Mouse (Mus musculus): ENCODE measurements around the gene Defb19. TPM values are rescaled to one million over a fixed set of nuclear protein-coding genes. Genes with fewer than 3 reads are reported as not detected.

The Defb19 gene
- polyA plus RNA-seq, 1 experiment from 2014 or later, result not detected

DNA sequence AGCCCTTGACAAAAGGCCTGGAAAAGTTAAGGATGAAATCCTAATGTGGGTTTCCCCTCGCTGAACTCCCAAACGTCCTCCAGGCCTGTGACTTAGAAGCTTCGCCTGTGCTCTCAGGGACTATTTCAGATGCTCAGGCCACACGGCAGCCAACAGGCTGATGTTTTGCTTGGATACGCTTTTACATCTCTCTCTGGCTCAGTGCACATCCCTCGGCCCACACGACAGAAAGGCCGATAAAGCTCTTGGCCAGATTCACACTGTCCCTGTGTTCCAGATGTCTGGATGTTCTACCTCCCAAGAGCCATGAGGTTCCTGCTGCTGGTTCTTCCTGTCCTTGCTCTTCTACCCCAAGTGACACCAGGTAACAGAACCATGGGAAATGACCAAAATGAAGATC is 6.6 kb downstream of the Defb19 start:
- no peak for TF ChIP-seq EP300 (optimal IDR thresholded peaks at IDR 0.05)
- no peak for TF ChIP-seq CTCF (IDR thresholded peaks at IDR 0.05; ENCODE audit: low read depth)
- no peaks in the 10 kb centered on the region for H3K4me1 ChIP-seq (replicated peaks; ENCODE audit: control insufficient read depth, insufficient read depth)
- H3K27ac ChIP-seq (replicated peaks), result no peak overlapping the region
- no peak overlapping the region for H3K4me2 ChIP-seq (replicated peaks; ENCODE audit: low read depth)
- H3K36me3 ChIP-seq (ENCODE audit: control insufficient read depth, insufficient read depth, low read length), result no peaks in the 10 kb centered on the region
- H3K27me3 ChIP-seq (ENCODE audit: control insufficient read depth, insufficient read depth, low read length), result no peaks in the 10 kb centered on the region
- WGBS, result 83% methylated on average over 8 of the region's 8 CpGs
- no peak for DNase-seq (ENCODE audit: low spot score)
- no peaks in the 10 kb centered on the region for H3K9me3 ChIP-seq (ENCODE audit: control insufficient read depth, low read length)
- no peak for ATAC-seq (ENCODE audit: low FRiP score, low TSS enrichment)
- no peak overlapping the region for H3K9ac ChIP-seq (ENCODE audit: low read length)
- H3K4me3 ChIP-seq (ENCODE audit: low read depth, low read length), result no peak overlapping the region

GRCm38 (mm10) chr2:152572114-152572794 is 7.9 kb downstream of the Defb19 start, which contains the start of gene Defb21:
Gene Defb21, plus strand, starts transcription at chr2:152572744.
- no peak within 1 kb of the TSS for H3K27ac ChIP-seq (replicated peaks)
- no peaks in the 10 kb centered on the region for H3K4me1 ChIP-seq (replicated peaks; ENCODE audit: control insufficient read depth, insufficient read depth)
- TF ChIP-seq EP300 (optimal IDR thresholded peaks at IDR 0.05) (no peak), CTCF (IDR thresholded peaks at IDR 0.05; ENCODE audit: low read depth) (peak; percentile 55)
- no peak for DNase-seq (ENCODE audit: low spot score)
- no peak for ATAC-seq (ENCODE audit: low FRiP score, low TSS enrichment)
- no peaks in the 10 kb centered on the region for H3K9me3 ChIP-seq (ENCODE audit: control insufficient read depth, low read length)
- no peaks in the 10 kb centered on the region for H3K27me3 ChIP-seq (ENCODE audit: control insufficient read depth, insufficient read depth, low read length)
- no peaks in the 10 kb centered on the region for H3K36me3 ChIP-seq (ENCODE audit: control insufficient read depth, insufficient read depth, low read length)
- H3K4me3 ChIP-seq (ENCODE audit: low read depth, low read length), result no peak within 1 kb of the TSS
- whole genome bisulfite sequencing, result 58% methylated on average over 11 of the region's 11 CpGs
- H3K4me2 ChIP-seq (replicated peaks; ENCODE audit: low read depth), result no peak within 1 kb of the TSS
- H3K9ac ChIP-seq (ENCODE audit: low read length), result no peak within 1 kb of the TSS

GRCm38 (mm10) chr2:152570313-152570712 is 9.8 kb downstream of the Defb19 start:
- Histone ChIP-seq H3K4me3 (ENCODE audit: low read depth, low read length) (no peak overlapping the region), H3K9ac (ENCODE audit: low read length) (no peak overlapping the region), H3K9me3 (ENCODE audit: control insufficient read depth, low read length) (no peaks in the 10 kb centered on the region), H3K27me3 (ENCODE audit: control insufficient read depth, insufficient read depth, low read length) (no peaks in the 10 kb centered on the region), H3K27ac (replicated peaks) (no peak overlapping the region), H3K4me2 (replicated peaks; ENCODE audit: low read depth) (no peak overlapping the region), H3K36me3 (ENCODE audit: control insufficient read depth, insufficient read depth, low read length) (no peaks in the 10 kb centered on the region), H3K4me1 (replicated peaks; ENCODE audit: control insufficient read depth, insufficient read depth) (no peaks in the 10 kb centered on the region)
- no peak for ATAC-seq (ENCODE audit: low FRiP score, low TSS enrichment)
- WGBS, result 56% methylated on average over 6 of the region's 6 CpGs
- TF ChIP-seq EP300 (optimal IDR thresholded peaks at IDR 0.05) (no peak), CTCF (IDR thresholded peaks at IDR 0.05; ENCODE audit: low read depth) (no peak)
- DNase-seq (ENCODE audit: low spot score), result no peak

DNA sequence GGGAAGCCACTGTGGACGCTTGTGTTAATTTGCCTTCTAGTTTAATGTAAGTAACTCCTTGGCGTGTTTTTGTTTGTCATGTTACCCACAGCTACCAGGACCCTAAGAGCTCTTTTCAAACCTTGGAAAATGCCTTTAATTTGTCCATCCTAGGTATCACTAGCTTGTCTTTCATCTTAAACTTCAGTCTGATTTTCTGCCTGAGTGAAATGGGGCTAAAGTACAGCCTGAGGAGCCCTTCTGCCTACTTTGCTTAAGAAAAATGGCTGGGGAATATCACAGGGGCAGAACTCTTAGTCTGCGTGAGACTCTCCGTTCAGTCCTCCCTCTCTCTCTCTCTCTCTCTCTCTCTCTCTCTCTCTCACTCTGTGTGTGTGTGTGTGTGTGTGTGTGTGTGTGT is 10.2 kb downstream of the Defb19 start:
- no peak overlapping the region for H3K4me3 ChIP-seq (ENCODE audit: low read depth, low read length)
- no peak overlapping the region for H3K27ac ChIP-seq (replicated peaks)
- H3K4me1 ChIP-seq (replicated peaks; ENCODE audit: control insufficient read depth, insufficient read depth), result no peaks in the 10 kb centered on the region
- no peak overlapping the region for H3K9ac ChIP-seq (ENCODE audit: low read length)
- DNase-seq (ENCODE audit: low spot score), result no peak
- WGBS, result 62% methylated on average over 4 of the region's 4 CpGs
- ATAC-seq (ENCODE audit: low FRiP score, low TSS enrichment), result no peak
- no peak overlapping the region for H3K4me2 ChIP-seq (replicated peaks; ENCODE audit: low read depth)
- TF ChIP-seq EP300 (optimal IDR thresholded peaks at IDR 0.05) (no peak), CTCF (IDR thresholded peaks at IDR 0.05; ENCODE audit: low read depth) (no peak)
- no peaks in the 10 kb centered on the region for H3K36me3 ChIP-seq (ENCODE audit: control insufficient read depth, insufficient read depth, low read length)
- no peaks in the 10 kb centered on the region for H3K27me3 ChIP-seq (ENCODE audit: control insufficient read depth, insufficient read depth, low read length)
- no peaks in the 10 kb centered on the region for H3K9me3 ChIP-seq (ENCODE audit: control insufficient read depth, low read length)

DNA sequence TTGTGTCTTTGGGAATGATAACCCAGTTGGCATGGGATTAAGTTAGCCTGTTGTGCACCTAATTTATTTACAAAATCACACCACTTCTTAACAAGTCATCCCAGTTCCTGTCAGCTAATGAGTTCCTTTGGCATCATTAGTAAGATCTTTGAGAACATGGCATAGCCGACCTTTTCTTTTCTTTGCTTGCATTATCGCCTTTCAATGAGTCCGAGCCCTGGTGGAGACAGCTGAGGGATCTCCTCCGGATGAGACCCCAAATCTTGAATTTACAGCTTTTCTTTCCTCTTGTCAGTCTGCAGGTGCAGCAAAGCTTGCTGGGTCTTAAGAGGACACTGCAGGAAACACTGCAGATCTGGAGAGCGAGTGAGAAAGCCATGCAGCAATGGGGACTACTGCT is 11.1 kb downstream of the Defb19 start, which contains the start of gene Gm17416:
Gene Gm17416, plus strand, starts transcription at position 301 of the 400 bp plus-strand sequence.
- H3K4me3 ChIP-seq (ENCODE audit: low read depth, low read length), result no peak within 1 kb of the TSS
- no peak within 1 kb of the TSS for H3K27ac ChIP-seq (replicated peaks)
- no peaks in the 10 kb centered on the region for H3K27me3 ChIP-seq (ENCODE audit: control insufficient read depth, insufficient read depth, low read length)
- H3K9ac ChIP-seq (ENCODE audit: low read length), result no peak within 1 kb of the TSS
- 90% methylated on average over 5 of the region's 5 CpGs for WGBS
- H3K4me1 ChIP-seq (replicated peaks; ENCODE audit: control insufficient read depth, insufficient read depth), result no peaks in the 10 kb centered on the region
- H3K9me3 ChIP-seq (ENCODE audit: control insufficient read depth, low read length), result no peaks in the 10 kb centered on the region
- no peak for DNase-seq (ENCODE audit: low spot score)
- no peaks in the 10 kb centered on the region for H3K36me3 ChIP-seq (ENCODE audit: control insufficient read depth, insufficient read depth, low read length)
- TF ChIP-seq EP300 (optimal IDR thresholded peaks at IDR 0.05) (no peak), CTCF (IDR thresholded peaks at IDR 0.05; ENCODE audit: low read depth) (no peak)
- H3K4me2 ChIP-seq (replicated peaks; ENCODE audit: low read depth), result no peak within 1 kb of the TSS
- ATAC-seq (ENCODE audit: low FRiP score, low TSS enrichment), result no peak

- WGBS, result 84% methylated on average over 7 of the region's 7 CpGs
- DNase-seq (ENCODE audit: low spot score), result no peak
- H3K4me2 ChIP-seq (replicated peaks; ENCODE audit: low read depth), result no peak overlapping the region
- no peaks in the 10 kb centered on the region for H3K36me3 ChIP-seq (ENCODE audit: control insufficient read depth, insufficient read depth, low read length)
- H3K27ac ChIP-seq (replicated peaks), result no peak overlapping the region
- ATAC-seq (ENCODE audit: low FRiP score, low TSS enrichment), result no peak
- H3K4me1 ChIP-seq (replicated peaks; ENCODE audit: control insufficient read depth, insufficient read depth), result no peaks in the 10 kb centered on the region
- no peak overlapping the region for H3K9ac ChIP-seq (ENCODE audit: low read length)
- H3K9me3 ChIP-seq (ENCODE audit: control insufficient read depth, low read length), result no peaks in the 10 kb centered on the region
- no peak overlapping the region for H3K4me3 ChIP-seq (ENCODE audit: low read depth, low read length)
- no peaks in the 10 kb centered on the region for H3K27me3 ChIP-seq (ENCODE audit: control insufficient read depth, insufficient read depth, low read length)
- no peak for TF ChIP-seq EP300 (optimal IDR thresholded peaks at IDR 0.05)
Observed at GRCm38 (mm10) chr2:152556655-152557054, 23.5 kb downstream of the Defb19 start.

Measured in stomach, postnatal 0 days (tissue).